Mouse (Mus musculus) G1E (cell line): Measurements from ENCODE around the gene Tmco4. TPM values are rescaled to one million over a fixed set of nuclear protein-coding genes. Genes with fewer than 3 reads are reported as not detected.

ENCODE experiments used
- ATAC-seq: 2 replicates; pipeline ENCODE4 v1.8.0; 2016; ENCODE audit warnings: mild to moderate bottlenecking; ENCODE audit not compliant: insufficient number of reproducible peaks, poor library complexity, low FRiP score, severe bottlenecking; ENCODE audit errors: extremely low read depth
- DNase-seq: peaks from one replicate; pipeline ENCODE4 v3.0.0; 2012; ENCODE audit warnings: low spot score
- H3K27me3 ChIP-seq: 2 replicates; pipeline ENCODE4 v1.6.1; 2012; ENCODE audit warnings: mild to moderate bottlenecking, low read length, inconsistent platforms; ENCODE audit not compliant: insufficient read depth
- H3K36me3 ChIP-seq: replicated peaks from 2 replicates; pipeline ENCODE3; 2012; ENCODE audit warnings: mild to moderate bottlenecking, inconsistent platforms
- H3K4me1 ChIP-seq: 2 replicates; pipeline ENCODE4 v1.6.1; 2012; ENCODE audit warnings: low read depth, low read length, inconsistent platforms, mixed read lengths; ENCODE audit not compliant: insufficient read depth
- H3K4me3 ChIP-seq: 2 replicates; pipeline ENCODE4 v1.5.1; 2012; ENCODE audit warnings: low read depth, mild to moderate bottlenecking, inconsistent platforms, low read length, moderate library complexity, mixed read lengths
- H3K9me3 ChIP-seq: replicated peaks from 2 replicates; pipeline ENCODE4 v1.6.1; 2012; ENCODE audit warnings: inconsistent platforms
- CTCF ChIP-seq: IDR thresholded peaks from 2 replicates; pipeline ENCODE4 v1.5.1; 2012; ENCODE audit warnings: low read depth, low read length, inconsistent platforms, mixed read lengths
- GATA1 ChIP-seq: IDR thresholded peaks from 2 replicates; pipeline ENCODE4 v1.6.1; 2012; ENCODE audit warnings: borderline replicate concordance, low read length, inconsistent platforms, mixed read lengths
- GATA2 ChIP-seq: IDR thresholded peaks from 2 replicates; pipeline ENCODE4 v1.6.1; 2012; ENCODE audit warnings: low read depth, low read length, inconsistent platforms, borderline replicate concordance
- POLR2AphosphoS5 ChIP-seq: IDR thresholded peaks from 2 replicates; pipeline ENCODE4 v1.6.1; 2012; ENCODE audit warnings: low read depth, low read length, inconsistent platforms; ENCODE audit not compliant: insufficient replicate concordance
- TAL1 ChIP-seq: conservative IDR thresholded peaks from 2 replicates; pipeline ENCODE4 v1.6.1; 2012; ENCODE audit warnings: low read depth, low read length, inconsistent platforms, mixed read lengths
- polyA plus RNA-seq: library from polyadenylated mRNA; stranded (reverse); fragments of >175 nt; gene quantifications from 2 replicates; pipeline ENCODE4 v1.2.3, GENCODE M21; 2012
- total RNA-seq, 2 experiments: library from RNA; stranded (forward) in 1 of 2; stranded (reverse) in 1 of 2; fragments of 200-1000 nt in 1 of 2; fragments of >200 nt in 1 of 2; fragmentation: Nextera tagmentation in 1 of 2; gene quantifications; 2 replicates each; pipeline ENCODE4 v1.2.3; 2014 to 2017

Tmco4 gene
- total and polyA plus RNA-seq, 3 experiments = 11.6 to 19.8 (median 16.5) TPM

- peaks cover 25% of the 10 kb centered on the region for H3K27me3 ChIP-seq
- no peak overlapping the region for H3K4me3 ChIP-seq
- peaks cover 30% of the 10 kb centered on the region for H3K4me1 ChIP-seq
- H3K36me3 ChIP-seq = peaks cover 6% of the 10 kb centered on the region
- TF ChIP-seq GATA2 (no peak), GATA1 (no peak), TAL1 (no peak)
- H3K9me3 ChIP-seq = peaks cover 10% of the 10 kb centered on the region
- DNase-seq (no peak), ATAC-seq (no peak)
Observed at GRCm38 (mm10) chr4:138962719-138963118, 10.0 kb upstream of the Tmco4 start.

GRCm38 (mm10) chr4:138965871-138966270, 6.8 kb upstream of the Tmco4 start:
- no peak for DNase-seq
- TF ChIP-seq POLR2AphosphoS5 (no peak), GATA2 (no peak), GATA1 (no peak), CTCF (no peak), TAL1 (no peak)
- ATAC-seq = no peak
- Histone ChIP-seq H3K4me3 (no peak overlapping the region), H3K27me3 (peaks cover 13% of the 10 kb centered on the region), H3K9me3 (peaks cover 7% of the 10 kb centered on the region), H3K4me1 (peaks cover 61% of the 10 kb centered on the region), H3K36me3 (peaks cover 6% of the 10 kb centered on the region)

GRCm38 (mm10) chr4:138966866-138967265, 5.8 kb upstream of the Tmco4 start, which contains the start of gene Rnf186:
Rnf186 (plus strand) TSS chr4:138967112.
- no peak for ATAC-seq
- Histone ChIP-seq H3K27me3 (peaks cover 12% of the 10 kb centered on the region), H3K4me1 (peaks cover 70% of the 10 kb centered on the region), H3K9me3 (peaks cover 7% of the 10 kb centered on the region), H3K36me3 (peaks cover 6% of the 10 kb centered on the region), H3K4me3 (peak within 1 kb of the TSS; percentile 6; the same call in 1 of the 2 replicates)
- no peak for DNase-seq
- TF ChIP-seq POLR2AphosphoS5 = no peak
- TF ChIP-seq GATA2 = no peak
- TF ChIP-seq CTCF = no peak
- TF ChIP-seq TAL1 = no peak
- TF ChIP-seq GATA1 = no peak

- H3K36me3 ChIP-seq = peaks cover 6% of the 10 kb centered on the region
- TF ChIP-seq GATA1 (no peak), POLR2AphosphoS5 (no peak), CTCF (no peak), TAL1 (no peak), GATA2 (no peak)
- ATAC-seq (no peak), DNase-seq (no peak)
- peaks cover 7% of the 10 kb centered on the region for H3K9me3 ChIP-seq
- H3K4me1 ChIP-seq = peaks cover 74% of the 10 kb centered on the region
- H3K4me3 ChIP-seq = peak overlapping the region; percentile 6; the same call in 1 of the 2 replicates
- peaks cover 8% of the 10 kb centered on the region; the same call in 1 of the 2 replicates for H3K27me3 ChIP-seq
Observed at GRCm38 (mm10) chr4:138967485-138967884, 5.2 kb upstream of the Tmco4 start.

- Histone ChIP-seq H3K4me3 (peak overlapping the region; percentile 54; the same call in 1 of the 2 replicates), H3K27me3 (no peaks in the 10 kb centered on the region), H3K36me3 (peaks cover 7% of the 10 kb centered on the region), H3K9me3 (peaks cover 7% of the 10 kb centered on the region), H3K4me1 (peaks cover 74% of the 10 kb centered on the region)
- peak; percentile 71 for ATAC-seq
- TF ChIP-seq GATA2 = no peak
- TF ChIP-seq GATA1 = no peak
- TF ChIP-seq CTCF = no peak
- TF ChIP-seq TAL1 = peak; percentile 54
- peak; percentile 70 for DNase-seq
Observed at GRCm38 (mm10) chr4:138968772-138969556, 3.7 kb upstream of the Tmco4 start.

- Histone ChIP-seq H3K27me3 (no peaks in the 10 kb centered on the region), H3K36me3 (peaks cover 8% of the 10 kb centered on the region), H3K4me1 (peaks cover 78% of the 10 kb centered on the region), H3K9me3 (peaks cover 7% of the 10 kb centered on the region), H3K4me3 (no peak overlapping the region; the same call in 1 of the 2 replicates)
- TF ChIP-seq GATA1 (no peak), CTCF (no peak), GATA2 (no peak), TAL1 (no peak), POLR2AphosphoS5 (no peak)
- DNase-seq (no peak), ATAC-seq (no peak)
Observed at GRCm38 (mm10) chr4:138969736-138970135, 3.0 kb upstream of the Tmco4 start.
